Mouse (Mus musculus): Measurements from ENCODE around the gene Myo3b. TPM values are rescaled to one million over a fixed set of nuclear protein-coding genes. Genes with fewer than 3 reads are reported as not detected.

Myo3b gene
- not detected for polyA plus RNA-seq (2014; fragmentation: Illumina TruSeq; extraction: RNeasy Lipid Tissue Mini Kit (QIAGEN cat#74804); ENCODE audit: low read depth, low replicate concordance)

DNA sequence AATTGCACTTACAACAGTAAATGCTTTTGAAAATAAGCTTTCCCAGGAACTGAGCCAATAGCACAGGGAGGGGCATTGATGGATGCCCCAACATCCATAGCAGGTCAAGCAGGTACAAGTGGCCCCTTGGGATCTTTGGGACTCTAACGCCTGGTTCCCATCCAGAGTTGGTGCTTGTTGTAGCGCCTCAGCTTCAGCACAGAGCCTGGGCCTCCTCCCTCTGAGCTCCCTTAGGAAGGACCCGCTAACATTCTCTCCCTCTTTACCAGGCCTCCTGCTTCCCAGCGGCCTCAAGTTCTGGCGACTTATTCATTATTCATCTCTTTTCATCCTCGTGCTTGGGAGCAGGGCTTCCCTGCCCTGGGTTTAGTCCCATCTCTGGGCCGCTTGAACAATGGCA is at the start of gene Myo3b:
Gene Myo3b, plus strand, starts transcription at position 375 of the 400 bp plus-strand sequence.

Other genes starting within 250 kb of the Myo3b start
- 8.2 TPM for gene Ccdc173, start 249.6 kb upstream of the Myo3b start, polyA plus RNA-seq (2014; fragmentation: Illumina TruSeq; extraction: RNeasy Lipid Tissue Mini Kit (QIAGEN cat#74804); ENCODE audit: low read depth, low replicate concordance)
- 107 TPM for gene Phospho2, start 249.5 kb upstream of the Myo3b start, polyA plus RNA-seq (2014; fragmentation: Illumina TruSeq; extraction: RNeasy Lipid Tissue Mini Kit (QIAGEN cat#74804); ENCODE audit: low read depth, low replicate concordance)
- gene Klhl23, start 217.2 kb upstream of the Myo3b start, polyA plus RNA-seq (2014; fragmentation: Illumina TruSeq; extraction: RNeasy Lipid Tissue Mini Kit (QIAGEN cat#74804); ENCODE audit: low read depth, low replicate concordance), result 33.4 TPM
- 1,065 TPM for gene Ssb, start 177.6 kb upstream of the Myo3b start, polyA plus RNA-seq (2014; fragmentation: Illumina TruSeq; extraction: RNeasy Lipid Tissue Mini Kit (QIAGEN cat#74804); ENCODE audit: low read depth, low replicate concordance)
- gene Mettl5, start 153.5 kb upstream of the Myo3b start, polyA plus RNA-seq (2014; fragmentation: Illumina TruSeq; extraction: RNeasy Lipid Tissue Mini Kit (QIAGEN cat#74804); ENCODE audit: low read depth, low replicate concordance), result 47.0 TPM
- gene Ubr3, start 141.9 kb upstream of the Myo3b start, polyA plus RNA-seq (2014; fragmentation: Illumina TruSeq; extraction: RNeasy Lipid Tissue Mini Kit (QIAGEN cat#74804); ENCODE audit: low read depth, low replicate concordance), result 164 TPM

Data from adrenal gland, adult 10 weeks (tissue).